Mouse (Mus musculus) liver, adult 2 months (tissue): ENCODE measurements around the gene Mettl26.
A peak's percentile ranks its signal among the peaks of the same experiment; 100 is the strongest.

ENCODE experiments used
- CTCF ChIP-seq: fragments of 200-500 bp; IDR thresholded peaks from 2 replicates; pipeline ENCODE4 v1.5.1; 2011; ENCODE audit warnings: low read depth, low read length, control low read depth
- POLR2A ChIP-seq: fragments of 200-500 bp; IDR thresholded peaks from 2 replicates; pipeline ENCODE4 v1.6.1; 2011; ENCODE audit warnings: low read length, control low read depth; ENCODE audit not compliant: insufficient read depth; ENCODE audit errors: extremely low read depth

- TF ChIP-seq CTCF (no peak), POLR2A (0 out of 2 replicates have a peak, but pooled peaks have one; percentile 24)
Observed at GRCm38 (mm10) chr17:25837076-25837410, 37.8 kb upstream of the Mettl26 start, which contains the start of gene Rhbdl1.
